Mouse (Mus musculus) layer of hippocampus, adult 9-11 months (tissue): Measurements from ENCODE around the gene Calcr.
"Not testable (repeated sequence)": the region's sequence is repeated elsewhere in the genome, so short reads cannot be mapped to it uniquely, and the experiment has no call there.

Experiments used
- DNase-seq: peaks from one replicate; pipeline ENCODE4 v3.0.0; 2022

The Calcr gene

GRCm38 (mm10) chr6:3764230-3764764 is at the start of gene Calcr:
Gene Calcr, minus strand, starts transcription at chr6:3764714.
- no peak for DNase-seq

- no peak for DNase-seq
Observed at GRCm38 (mm10) chr6:3767485-3767884, 3.0 kb upstream of the Calcr start.

GRCm38 (mm10) chr6:3763171-3763967 is 1.1 kb downstream of the Calcr start:
- no peak for DNase-seq

GRCm38 (mm10) chr6:3751576-3751975 is 12.9 kb downstream of the Calcr start:
- DNase-seq: peak; percentile 9

GRCm38 (mm10) chr6:3749624-3750023 is 14.9 kb downstream of the Calcr start:
- no peak for DNase-seq

- DNase-seq: no peak
Observed at GRCm38 (mm10) chr6:3745546-3745945, 19.0 kb downstream of the Calcr start.

GRCm38 (mm10) chr6:3741996-3742713 is 22.4 kb downstream of the Calcr start:
- DNase-seq: no peak

GRCm38 (mm10) chr6:3741296-3741695 is 23.2 kb downstream of the Calcr start:
- no peak for DNase-seq

GRCm38 (mm10) chr6:3730246-3730867 is 34.2 kb downstream of the Calcr start:
- DNase-seq: no peak

- no peak for DNase-seq
Observed at GRCm38 (mm10) chr6:3688087-3688642, 76.3 kb downstream of the Calcr start.

GRCm38 (mm10) chr6:3678286-3678685 is 86.2 kb downstream of the Calcr start:
- not testable (repeated sequence) for DNase-seq

- no peak for DNase-seq
Observed at GRCm38 (mm10) chr6:3677806-3678205, 86.7 kb downstream of the Calcr start.

- not testable (repeated sequence) for DNase-seq
Observed at GRCm38 (mm10) chr6:3671941-3672340, 92.6 kb downstream of the Calcr start.

GRCm38 (mm10) chr6:3664147-3664716 is 100.3 kb downstream of the Calcr start:
- DNase-seq: no peak

- no peak for DNase-seq
Observed at GRCm38 (mm10) chr6:3658405-3658804, 106.1 kb downstream of the Calcr start.
